Mouse (Mus musculus): ENCODE results near the gene Cep41. TPM values are rescaled to one million over a fixed set of nuclear protein-coding genes. Genes with fewer than 3 reads are reported as not detected.

Gene Cep41
- total and polyA plus RNA-seq, 2 experiments from 2014 or later, result 4.7 to 5.7 TPM

GRCm38 (mm10) chr6:30732571-30733130 lies 39.1 kb upstream of the Cep41 start:
- Histone ChIP-seq H3K27me3 (ENCODE audit: control insufficient read depth, insufficient read depth, low read length) (no peaks in the 10 kb centered on the region), H3K4me1 (ENCODE audit: control insufficient read depth, insufficient read depth) (no peaks in the 10 kb centered on the region; the same call in 1 of the 2 replicates), H3K27ac (ENCODE audit: low read depth) (no peak overlapping the region), H3K36me3 (replicated peaks; ENCODE audit: control insufficient read depth, insufficient read depth, low read length) (no peaks in the 10 kb centered on the region), H3K9me3 (replicated peaks; ENCODE audit: control insufficient read depth, low read length) (peaks cover 16% of the 10 kb centered on the region), H3K4me2 (ENCODE audit: low read depth, low read length) (no peak overlapping the region), H3K4me3 (ENCODE audit: low read depth, low read length) (no peak overlapping the region), H3K9ac (replicated peaks; ENCODE audit: low read depth, low read length) (no peak overlapping the region)
- WGBS, result 58% methylated on average over 18 of the region's 18 CpGs
- TF ChIP-seq EP300 (IDR thresholded peaks at IDR 0.05; ENCODE audit: low read depth), result no peak
- no peak for TF ChIP-seq CTCF (IDR thresholded peaks at IDR 0.05; ENCODE audit: low read depth)
- DNase-seq (ENCODE audit: low spot score), result no peak
- no peak for ATAC-seq (ENCODE audit: insufficient read depth, low read depth)

GRCm38 (mm10) chr6:30730301-30730971 lies 36.9 kb upstream of the Cep41 start:
- Histone ChIP-seq H3K4me3 (ENCODE audit: low read depth, low read length) (no peak overlapping the region), H3K9me3 (replicated peaks; ENCODE audit: control insufficient read depth, low read length) (no peaks in the 10 kb centered on the region), H3K27ac (ENCODE audit: low read depth) (peak overlapping the region; percentile 58), H3K4me1 (ENCODE audit: control insufficient read depth, insufficient read depth) (no peaks in the 10 kb centered on the region; the same call in 1 of the 2 replicates), H3K27me3 (ENCODE audit: control insufficient read depth, insufficient read depth, low read length) (no peaks in the 10 kb centered on the region), H3K9ac (replicated peaks; ENCODE audit: low read depth, low read length) (no peak overlapping the region), H3K4me2 (ENCODE audit: low read depth, low read length) (no peak overlapping the region), H3K36me3 (replicated peaks; ENCODE audit: control insufficient read depth, insufficient read depth, low read length) (no peaks in the 10 kb centered on the region)
- DNase-seq (ENCODE audit: low spot score) (no peak), ATAC-seq (ENCODE audit: insufficient read depth, low read depth) (no peak; the same call in 1 of the 2 replicates)
- no peak for TF ChIP-seq EP300 (IDR thresholded peaks at IDR 0.05; ENCODE audit: low read depth)
- no peak for TF ChIP-seq CTCF (IDR thresholded peaks at IDR 0.05; ENCODE audit: low read depth)
- WGBS, result 55% methylated on average over 12 of the region's 12 CpGs

GRCm38 (mm10) chr6:30723331-30723730 lies 29.8 kb upstream of the Cep41 start, which contains the start of gene Mest:
Mest (plus strand) TSS chr6:30723547.
- Histone ChIP-seq H3K27me3 (ENCODE audit: control insufficient read depth, insufficient read depth, low read length) (no peaks in the 10 kb centered on the region), H3K4me3 (ENCODE audit: low read depth, low read length) (no peak within 1 kb of the TSS), H3K9me3 (replicated peaks; ENCODE audit: control insufficient read depth, low read length) (no peaks in the 10 kb centered on the region), H3K36me3 (replicated peaks; ENCODE audit: control insufficient read depth, insufficient read depth, low read length) (no peaks in the 10 kb centered on the region), H3K27ac (ENCODE audit: low read depth) (no peak within 1 kb of the TSS), H3K9ac (replicated peaks; ENCODE audit: low read depth, low read length) (no peak within 1 kb of the TSS), H3K4me1 (ENCODE audit: control insufficient read depth, insufficient read depth) (peaks cover 6% of the 10 kb centered on the region; the same call in 1 of the 2 replicates), H3K4me2 (ENCODE audit: low read depth, low read length) (no peak within 1 kb of the TSS)
- no peak for TF ChIP-seq EP300 (IDR thresholded peaks at IDR 0.05; ENCODE audit: low read depth)
- WGBS, result 56% methylated on average over 7 of the region's 7 CpGs
- ATAC-seq (ENCODE audit: insufficient read depth, low read depth), result no peak
- no peak for DNase-seq (ENCODE audit: low spot score)

GRCm38 (mm10) chr6:30722385-30723164 lies 29.0 kb upstream of the Cep41 start:
- Histone ChIP-seq H3K36me3 (replicated peaks; ENCODE audit: control insufficient read depth, insufficient read depth, low read length) (no peaks in the 10 kb centered on the region), H3K4me1 (ENCODE audit: control insufficient read depth, insufficient read depth) (peaks cover 6% of the 10 kb centered on the region; the same call in 1 of the 2 replicates), H3K4me3 (ENCODE audit: low read depth, low read length) (no peak overlapping the region), H3K9ac (replicated peaks; ENCODE audit: low read depth, low read length) (no peak overlapping the region), H3K4me2 (ENCODE audit: low read depth, low read length) (no peak overlapping the region), H3K9me3 (replicated peaks; ENCODE audit: control insufficient read depth, low read length) (no peaks in the 10 kb centered on the region), H3K27ac (ENCODE audit: low read depth) (no peak overlapping the region), H3K27me3 (ENCODE audit: control insufficient read depth, insufficient read depth, low read length) (no peaks in the 10 kb centered on the region)
- DNase-seq (ENCODE audit: low spot score), result no peak
- TF ChIP-seq CTCF (IDR thresholded peaks at IDR 0.05; ENCODE audit: low read depth) (no peak), EP300 (IDR thresholded peaks at IDR 0.05; ENCODE audit: low read depth) (no peak)
- ATAC-seq (ENCODE audit: insufficient read depth, low read depth), result no peak
- WGBS, result 83% methylated on average over 4 of the region's 4 CpGs

GRCm38 (mm10) chr6:30716796-30717195 lies 23.2 kb upstream of the Cep41 start:
- Histone ChIP-seq H3K36me3 (replicated peaks; ENCODE audit: control insufficient read depth, insufficient read depth, low read length) (no peaks in the 10 kb centered on the region), H3K27ac (ENCODE audit: low read depth) (no peak overlapping the region), H3K4me2 (ENCODE audit: low read depth, low read length) (no peak overlapping the region), H3K4me1 (ENCODE audit: control insufficient read depth, insufficient read depth) (peaks cover 6% of the 10 kb centered on the region; the same call in 1 of the 2 replicates), H3K9me3 (replicated peaks; ENCODE audit: control insufficient read depth, low read length) (no peaks in the 10 kb centered on the region), H3K27me3 (ENCODE audit: control insufficient read depth, insufficient read depth, low read length) (no peaks in the 10 kb centered on the region), H3K4me3 (ENCODE audit: low read depth, low read length) (no peak overlapping the region), H3K9ac (replicated peaks; ENCODE audit: low read depth, low read length) (no peak overlapping the region)
- ATAC-seq (ENCODE audit: insufficient read depth, low read depth), result no peak
- no peak for DNase-seq (ENCODE audit: low spot score)
- TF ChIP-seq EP300 (IDR thresholded peaks at IDR 0.05; ENCODE audit: low read depth) (no peak), CTCF (IDR thresholded peaks at IDR 0.05; ENCODE audit: low read depth) (no peak)
- 50% methylated on average over 7 of the region's 7 CpGs for WGBS
